ENCODE assay signal across 22 mouse cellular contexts in genomic region chr5:77167306-77167945, GRCm38 (mm10). TPM values are rescaled to one million over a fixed set of nuclear protein-coding genes. Genes with fewer than 3 reads are reported as not detected.
DNase-seq lines count a peak whose midpoint lies in the region; ATAC-seq and TF ChIP-seq lines count a peak whose summit lies in the region.
"Had no signal": no experiment of that assay in that cellular context is flagged by ENCODE, and none has a peak within 500 bp of the region (broad histone marks: within the 10 kb centered on the region; RNA-seq: fewer than 3 reads in every experiment).

No protein-coding gene starts in this region.

- DNase-seq in lung, adult 18-20 months = peak; percentile 69 to 80
- DNase-seq in lung, postnatal 0 days (ENCODE audit: low spot score) = no peak
- DNase-seq in brain, embryonic 14.5 days (ENCODE audit: low read depth) = peak; percentile 24
- peak; percentile 57 for DNase-seq in lung, postnatal 14 days
- DNase-seq in cerebellum, adult 8-10 months = no peak
- no peak for DNase-seq in hindbrain, postnatal 0 days (ENCODE audit: low spot score)
- DNase-seq: adrenal gland, postnatal 14 days; cerebellum, adult 9-10 months; forebrain, postnatal 0 days; heart, postnatal 4 days; kidney, postnatal 4 days; layer of hippocampus, postnatal 36 days; midbrain, embryonic 14.5 days; right cerebral cortex, postnatal 25 days; thymus, postnatal 14 days had no signal

- H3K4me2 ChIP-seq in lung, postnatal 0 days (replicated peaks; ENCODE audit: low read depth, low read length) = no peak overlapping the region
- 0 out of 2 replicates have a peak overlapping the region, but pooled peaks have one; percentile 12 for H3K4me2 ChIP-seq in stomach, embryonic 15.5 days
- H3K4me2 ChIP-seq in hindbrain, postnatal 0 days (ENCODE audit: low read depth, low read length) = no peak overlapping the region
- H3K4me2 ChIP-seq in kidney, embryonic 15.5 days = no peak overlapping the region
- H3K4me2 ChIP-seq: heart, embryonic 12.5 days; liver, embryonic 12.5 days had no signal

- no peak; the same call in 1 of the 2 replicates for ATAC-seq in lung, postnatal 0 days
- no peak for ATAC-seq in stomach, embryonic 15.5 days (ENCODE audit: insufficient read depth, low FRiP score, low read depth)
- ATAC-seq in hindbrain, postnatal 0 days = no peak
- no peak for ATAC-seq in kidney, embryonic 15.5 days (replicated peaks; ENCODE audit: low FRiP score)
- ATAC-seq: forebrain, postnatal 0 days; liver, embryonic 12.5 days had no signal

- TF ChIP-seq EP300 in lung, postnatal 0 days (IDR thresholded peaks at IDR 0.05) = no peak

- no peak overlapping the region for H3K9ac ChIP-seq in lung, postnatal 0 days (replicated peaks; ENCODE audit: low read depth)
- no peak overlapping the region for H3K9ac ChIP-seq in stomach, embryonic 15.5 days
- H3K9ac ChIP-seq in hindbrain, postnatal 0 days (replicated peaks; ENCODE audit: low read length) = no peak overlapping the region
- H3K9ac ChIP-seq in kidney, embryonic 15.5 days = no peak overlapping the region
- H3K9ac ChIP-seq: forebrain, postnatal 0 days; heart, embryonic 12.5 days; liver, embryonic 12.5 days had no signal

- WGBS in lung, postnatal 0 days = 58% methylated on average over 22 of the region's 22 CpGs
- 50% methylated on average over 22 of the region's 22 CpGs for WGBS in stomach, embryonic 15.5 days
- 86% methylated on average over 22 of the region's 22 CpGs for WGBS in hindbrain, postnatal 0 days
- WGBS in kidney, embryonic 15.5 days = 78% methylated on average over 22 of the region's 22 CpGs

- H3K36me3 ChIP-seq in lung, postnatal 0 days (ENCODE audit: insufficient read depth, low read length) = no peaks in the 10 kb centered on the region
- H3K36me3 ChIP-seq in stomach, embryonic 15.5 days = no peaks in the 10 kb centered on the region
- H3K36me3 ChIP-seq in hindbrain, postnatal 0 days (ENCODE audit: insufficient read depth, low read length) = no peaks in the 10 kb centered on the region
- H3K36me3 ChIP-seq in kidney, embryonic 15.5 days = no peaks in the 10 kb centered on the region
- H3K36me3 ChIP-seq: heart, embryonic 12.5 days; liver, embryonic 12.5 days had no signal

- H3K4me1 ChIP-seq in lung, postnatal 0 days (ENCODE audit: insufficient read depth, low read depth, low read length) = no peaks in the 10 kb centered on the region
- peaks cover 5% of the 10 kb centered on the region; the same call in 1 of the 2 replicates for H3K4me1 ChIP-seq in stomach, embryonic 15.5 days
- no peaks in the 10 kb centered on the region for H3K4me1 ChIP-seq in hindbrain, postnatal 0 days (ENCODE audit: insufficient read depth, low read length)
- 0 out of 2 replicates have a peak, but pooled peaks cover 5% of the 10 kb centered on the region for H3K4me1 ChIP-seq in kidney, embryonic 15.5 days
- H3K4me1 ChIP-seq: heart, embryonic 12.5 days; liver, embryonic 12.5 days had no signal

- no peaks in the 10 kb centered on the region for H3K27me3 ChIP-seq in lung, postnatal 0 days (replicated peaks; ENCODE audit: insufficient read depth, low read length)
- H3K27me3 ChIP-seq in stomach, embryonic 15.5 days (replicated peaks) = no peaks in the 10 kb centered on the region
- no peaks in the 10 kb centered on the region for H3K27me3 ChIP-seq in hindbrain, postnatal 0 days (ENCODE audit: insufficient read depth, low read length)
- H3K27me3 ChIP-seq in kidney, embryonic 15.5 days = no peaks in the 10 kb centered on the region
- H3K27me3 ChIP-seq: heart, embryonic 12.5 days; liver, embryonic 12.5 days had no signal

- no peak for TF ChIP-seq POLR2A in brain, embryonic 14.5 days (IDR thresholded peaks at IDR 0.05; ENCODE audit: borderline replicate concordance, extremely low read depth, insufficient read depth, insufficient read length, poor library complexity, severe bottlenecking)

- no peak overlapping the region for H3K27ac ChIP-seq in lung, postnatal 0 days (ENCODE audit: low read length)
- no peak overlapping the region for H3K27ac ChIP-seq in stomach, embryonic 15.5 days
- H3K27ac ChIP-seq in hindbrain, postnatal 0 days = no peak overlapping the region
- no peak overlapping the region for H3K27ac ChIP-seq in kidney, embryonic 15.5 days
- H3K27ac ChIP-seq: liver, embryonic 12.5 days; macrophage had no signal

- H3K4me3 ChIP-seq in lung, postnatal 0 days (ENCODE audit: low read depth, low read length) = no peak overlapping the region
- H3K4me3 ChIP-seq in stomach, embryonic 15.5 days (replicated peaks) = no peak overlapping the region
- no peak overlapping the region for H3K4me3 ChIP-seq in hindbrain, postnatal 0 days (ENCODE audit: low read length)
- H3K4me3 ChIP-seq in kidney, embryonic 15.5 days (replicated peaks) = no peak overlapping the region
- H3K4me3 ChIP-seq: heart, embryonic 12.5 days; liver, embryonic 12.5 days had no signal

- no peaks in the 10 kb centered on the region for H3K9me3 ChIP-seq in lung, postnatal 0 days (ENCODE audit: low read length)
- no peaks in the 10 kb centered on the region for H3K9me3 ChIP-seq in stomach, embryonic 15.5 days
- H3K9me3 ChIP-seq in hindbrain, postnatal 0 days (ENCODE audit: low read length) = no peaks in the 10 kb centered on the region
- H3K9me3 ChIP-seq in kidney, embryonic 15.5 days (replicated peaks) = no peaks in the 10 kb centered on the region
- H3K9me3 ChIP-seq: heart, embryonic 12.5 days; liver, embryonic 12.5 days had no signal

- no peak for TF ChIP-seq CTCF in lung, postnatal 0 days (IDR thresholded peaks at IDR 0.05)
- no peak for TF ChIP-seq CTCF in brain, embryonic 14.5 days (IDR thresholded peaks at IDR 0.05; ENCODE audit: borderline replicate concordance, extremely low read depth, insufficient read depth, insufficient read length)
- TF ChIP-seq CTCF in hindbrain, postnatal 0 days (IDR thresholded peaks at IDR 0.05; ENCODE audit: low read depth) = no peak

RNA-seq across cellular contexts. Expression of gene Spink2, which starts 43.8 kb away (rescaled TPM):
- polyA plus RNA-seq in lung, postnatal 0 days (2015; fragmentation: Nextera tagmentation; extraction: Ambion mirVana) = 5.2 and 8.5 TPM in 2 replicates
- 0.26 and 0.74 TPM in 2 replicates for polyA plus RNA-seq in brain, embryonic 14.5 days (2012; rRNA removed)
- polyA plus RNA-seq in stomach, embryonic 15.5 days (2015; fragmentation: Nextera tagmentation; extraction: Ambion mirVana) = 1.6 and 1.9 TPM in 2 replicates
- total RNA-seq in hindbrain, postnatal 0 days (2014; rRNA removed) = not detected in 2 replicates
- polyA plus RNA-seq in hindbrain, postnatal 0 days (2015; fragmentation: Nextera tagmentation; extraction: Ambion mirVana) = 0.26 and 0.61 TPM in 2 replicates
- polyA plus RNA-seq in kidney, embryonic 15.5 days (2015; fragmentation: Nextera tagmentation; extraction: Ambion mirVana) = 2.1 TPM in 2 replicates
- total RNA-seq: adrenal gland, postnatal 14 days; forebrain, postnatal 0 days; gastrocnemius, postnatal 36 days; layer of hippocampus, postnatal 36 days; left cerebral cortex, postnatal 36 days had no signal
- polyA plus RNA-seq: liver, embryonic 12.5 days; macrophage; midbrain, embryonic 14.5 days had no signal

RNA-seq across cellular contexts. Expression of gene Hopx, which starts 52.5 kb away (rescaled TPM):
- 49.0 and 49.5 TPM in 2 replicates for polyA plus RNA-seq in lung, postnatal 0 days (2015; fragmentation: Nextera tagmentation; extraction: Ambion mirVana)
- polyA plus RNA-seq in brain, embryonic 14.5 days (2012; rRNA removed) = 22.5 and 28.1 TPM in 2 replicates
- 2.1 and 3.5 TPM in 2 replicates for polyA plus RNA-seq in stomach, embryonic 15.5 days (2015; fragmentation: Nextera tagmentation; extraction: Ambion mirVana)
- 69.6 and 94.8 TPM in 2 replicates for total RNA-seq in hindbrain, postnatal 0 days (2014; rRNA removed)
- polyA plus RNA-seq in hindbrain, postnatal 0 days (2015; fragmentation: Nextera tagmentation; extraction: Ambion mirVana) = 7.3 and 10.3 TPM in 2 replicates
- polyA plus RNA-seq in kidney, embryonic 15.5 days (2015; fragmentation: Nextera tagmentation; extraction: Ambion mirVana) = 1.0 and 1.7 TPM in 2 replicates
- polyA plus RNA-seq: liver, embryonic 12.5 days had no signal

Comparison
In these comparisons a context has a peak if more than half of its experiments do, and no peak if none do; other contexts are left out.
1. DNase-seq: peak in lung, adult 18-20 months (2 of 2), brain, embryonic 14.5 days (single experiment) and lung, postnatal 14 days (single experiment); none in lung, postnatal 0 days (single experiment), cerebellum, adult 8-10 months (single experiment) and hindbrain, postnatal 0 days (single experiment).